Mouse (Mus musculus) frontal cortex, postnatal 25 days (tissue): ENCODE measurements around the gene Zfp523.

Source experiments
- DNase-seq, 2 experiments: peaks; one replicate each; pipeline ENCODE4 v3.0.0; 2022; ENCODE audit warnings: low spot score in 2 of 2

Zfp523 gene

GRCm38 (mm10) chr17:28242296-28242695, 65.4 kb downstream of the Zfp523 start:
- no peak for DNase-seq

GRCm38 (mm10) chr17:28244214-28244613, 67.3 kb downstream of the Zfp523 start:
- no peak for DNase-seq

- DNase-seq = no peak
These were observed 67.8 kb downstream of the Zfp523 start for GRCm38 (mm10) chr17:28244714-28245113.

GRCm38 (mm10) chr17:28246640-28247039, 69.7 kb downstream of the Zfp523 start:
- no peak for DNase-seq

GRCm38 (mm10) chr17:28247613-28248012, 70.7 kb downstream of the Zfp523 start:
- no peak for DNase-seq

- no peak for DNase-seq
These were observed 72.1 kb downstream of the Zfp523 start for GRCm38 (mm10) chr17:28249062-28249461.

- no peak for DNase-seq
These were observed 74.8 kb downstream of the Zfp523 start for GRCm38 (mm10) chr17:28251579-28252280.

- DNase-seq = no peak
These were observed 75.3 kb downstream of the Zfp523 start for GRCm38 (mm10) chr17:28252281-28252648.

GRCm38 (mm10) chr17:28253216-28253615, 76.3 kb downstream of the Zfp523 start:
- no peak for DNase-seq

- DNase-seq = no peak
These were observed 77.9 kb downstream of the Zfp523 start for GRCm38 (mm10) chr17:28254804-28255203.
